10 mouse cellular contexts compared by ENCODE assay signal in genomic region chr16:52219069-52219468, GRCm38 (mm10).
DNase-seq lines count a peak whose midpoint lies in the region; TF ChIP-seq lines count a peak whose summit lies in the region.
"Had no signal": no experiment of that assay in that cellular context is flagged by ENCODE, and none has a peak within 500 bp of the region (broad histone marks: within the 10 kb centered on the region; RNA-seq: fewer than 3 reads in every experiment).

No protein-coding gene starts in this region.

- H3K4me3 ChIP-seq in lung, adult 2 months (replicated peaks; ENCODE audit: extremely low read depth, low read depth, low read length), result no peak overlapping the region
- H3K4me3 ChIP-seq: embryonic facial prominence, embryonic 12.5 days; limb, embryonic 12.5 days had no signal

- TF ChIP-seq POLR2A in lung, adult 2 months (IDR thresholded peaks at IDR 0.05; ENCODE audit: borderline replicate concordance, extremely low read depth, low read depth, low read length), result no peak

- WGBS in lung, adult 2 months, result 9% methylated on average over 2 of the region's 2 CpGs

- H3K4me1 ChIP-seq in lung, adult 2 months (ENCODE audit: control insufficient read depth, insufficient read depth, low read length), result no peaks in the 10 kb centered on the region
- H3K4me1 ChIP-seq: embryonic facial prominence, embryonic 12.5 days had no signal

- peak; percentile 53 for TF ChIP-seq CTCF in lung, adult 2 months (IDR thresholded peaks at IDR 0.05; ENCODE audit: insufficient read depth, low read length)

- peak; percentile 14 for DNase-seq in heart, postnatal 4 days
- no peak for DNase-seq in heart, adult 11 months
- peak; percentile 20 for DNase-seq in CD4-positive helper T cell, adult 2 months (ENCODE audit: low read depth, low spot score)
- DNase-seq in WW6 (ENCODE audit: low read depth, low spot score), result peak; percentile 5
- DNase-seq in induced T-regulatory cell, adult 2 months (ENCODE audit: low read depth), result peak; percentile 61
- DNase-seq in lung, adult 2 months, result no peak
- DNase-seq in thymus, postnatal 4 days, result peak; percentile 50
- no peak for DNase-seq in ovary, postnatal 36 days (ENCODE audit: low spot score)

Comparison
In these comparisons a context has a peak if more than half of its experiments do, and no peak if none do; other contexts are left out.
1. DNase-seq: peak in heart, postnatal 4 days (single experiment), CD4-positive helper T cell, adult 2 months (single experiment), WW6 (single experiment), induced T-regulatory cell, adult 2 months (single experiment) and thymus, postnatal 4 days (single experiment); none in heart, adult 11 months (single experiment), lung, adult 2 months (single experiment) and ovary, postnatal 36 days (single experiment).